Mouse (Mus musculus) heart, adult 2 months (tissue): ENCODE measurements around the gene Tubb3.

ENCODE experiments used
- CTCF ChIP-seq: fragments of 200-600 bp; IDR thresholded peaks from 2 replicates; pipeline ENCODE4 v1.8.1; 2022; ENCODE audit warnings: antibody characterized with exemption, mild to moderate bottlenecking, moderate library complexity
- EP300 ChIP-seq: fragments of 200-500 bp; IDR thresholded peaks from 2 replicates; pipeline ENCODE4 v1.6.1; 2011; ENCODE audit warnings: low read depth, low read length, control low read depth; ENCODE audit not compliant: insufficient read depth

GRCm38 (mm10) chr8:123398308-123398707, 12.9 kb upstream of the Tubb3 start:
- TF ChIP-seq CTCF = no peak
- no peak for TF ChIP-seq EP300
